Mouse (Mus musculus): ENCODE measurements around the gene Tmed1. TPM values are rescaled to one million over a fixed set of nuclear protein-coding genes. Genes with fewer than 3 reads are reported as not detected.
"Not testable (repeated sequence)": the region's sequence is repeated elsewhere in the genome, so short reads cannot be mapped to it uniquely, and the experiment has no call there.

The Tmed1 gene
- 10 to 100 TPM; 12.9 to 13.7 TPM for total RNA-seq (2021)
- long read RNA-seq, experiment 1, transcript Tmed1-201 (4 exons, 1,378 nt), result major isoform, 23 of 32 reads
- long read RNA-seq, experiment 1, transcript Tmed1-203 (3 exons, 1,454 nt), result minor isoform, 7 of 32 reads
- long read RNA-seq, experiment 1, partial matches to known transcripts, result 1 of 32 reads
- long read RNA-seq, experiment 1, other reads (novel, unspliced or antisense), result 0 of 32 reads
- long read RNA-seq, experiment 2, transcript Tmed1-201 (4 exons, 1,378 nt), result major isoform, 21 of 23 reads
- long read RNA-seq, experiment 2, partial matches to known transcripts, result 0 of 23 reads
- long read RNA-seq, experiment 2, other reads (novel, unspliced or antisense), result 1 of 23 reads

DNA sequence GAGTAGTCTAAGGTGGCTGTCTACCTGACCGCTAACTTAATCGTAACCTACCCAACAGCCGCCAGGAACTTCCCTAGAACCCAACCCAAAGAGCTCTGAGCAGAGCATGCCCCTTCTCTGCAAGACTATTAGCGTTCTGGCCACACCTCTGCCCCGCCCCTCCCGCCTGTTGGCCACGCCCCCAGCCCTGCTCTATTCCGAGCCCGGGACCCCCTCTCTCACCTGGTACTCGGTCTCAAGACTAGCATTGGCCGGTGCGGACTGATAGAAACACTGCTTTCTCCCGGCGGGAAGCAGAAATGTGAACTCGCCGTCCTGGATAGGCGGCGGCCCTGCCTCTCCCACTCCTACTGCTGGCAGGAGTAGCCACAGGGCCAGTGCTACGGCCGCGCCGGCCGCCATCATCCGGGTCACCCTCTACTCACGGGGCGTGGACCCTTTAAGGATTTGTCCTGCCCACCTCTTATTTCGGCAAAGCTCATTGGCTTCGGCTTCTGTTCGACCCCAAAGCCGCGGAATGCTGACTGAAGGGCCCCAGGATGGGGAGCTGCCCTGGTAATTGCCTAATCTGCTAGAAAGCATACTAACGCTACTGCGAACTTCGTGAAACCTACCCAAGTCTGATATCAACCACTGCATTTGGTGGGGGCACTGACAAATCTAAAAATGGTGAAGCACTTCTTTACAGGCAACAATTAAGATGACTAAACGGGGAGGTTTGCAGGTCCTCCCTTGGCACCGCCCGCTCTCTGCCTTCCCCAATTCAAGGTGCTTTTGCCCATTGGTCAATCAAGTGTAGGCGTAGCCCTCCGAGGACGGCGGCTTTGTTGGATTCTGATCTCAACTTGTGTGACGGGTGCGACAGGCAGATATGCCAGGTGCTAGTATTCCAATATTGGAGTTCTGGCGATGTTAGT, at the start of gene Tmed1:
Gene Tmed1, minus strand, starts transcription at position 481 of the 917 bp plus-strand sequence.
- DNase-seq (ENCODE audit: low spot score in 2 of 2), result peak; percentile 88 to 93

DNA sequence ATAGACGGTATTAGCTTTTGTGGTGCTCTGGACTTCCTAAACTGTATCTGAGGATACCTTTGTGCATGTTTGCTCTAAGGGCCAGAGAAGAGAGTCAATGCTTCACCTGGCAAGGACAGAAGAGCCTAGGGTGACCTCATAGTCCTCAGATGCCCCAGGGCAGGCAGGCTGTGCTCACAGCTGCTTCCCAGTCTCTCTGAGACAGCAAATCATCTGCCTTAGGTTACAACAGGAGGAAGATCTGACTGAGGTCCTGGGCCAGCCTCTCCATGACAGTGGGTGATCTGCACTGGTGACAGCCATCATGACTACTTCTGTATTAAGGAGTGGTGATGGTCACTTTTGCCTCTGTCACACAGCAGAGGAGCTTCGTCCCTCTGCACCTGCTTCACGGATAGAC, 49.1 kb upstream of the Tmed1 start:
- no peak for DNase-seq (ENCODE audit: low spot score in 2 of 2)

DNA sequence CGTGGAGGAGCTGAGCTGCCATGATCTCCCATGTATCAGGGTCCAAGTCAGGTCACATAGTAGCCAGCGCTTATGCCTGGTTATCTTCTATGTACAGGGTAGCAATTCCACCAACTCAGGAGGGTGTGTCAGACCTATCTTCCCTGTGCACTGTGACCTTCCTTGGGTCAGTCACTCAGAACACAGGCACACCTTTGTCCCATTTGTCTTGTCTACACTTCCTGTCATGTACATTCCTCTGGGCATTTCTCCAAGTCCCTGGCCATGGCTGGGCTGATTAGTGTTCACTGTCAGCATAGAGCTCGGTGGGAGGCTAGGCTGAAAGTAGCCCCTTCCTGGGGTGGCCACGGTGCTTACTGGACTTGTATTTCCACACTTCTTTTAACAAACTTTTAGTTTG, 48.3 kb upstream of the Tmed1 start:
- DNase-seq (ENCODE audit: low spot score in 2 of 2), result no peak

DNA sequence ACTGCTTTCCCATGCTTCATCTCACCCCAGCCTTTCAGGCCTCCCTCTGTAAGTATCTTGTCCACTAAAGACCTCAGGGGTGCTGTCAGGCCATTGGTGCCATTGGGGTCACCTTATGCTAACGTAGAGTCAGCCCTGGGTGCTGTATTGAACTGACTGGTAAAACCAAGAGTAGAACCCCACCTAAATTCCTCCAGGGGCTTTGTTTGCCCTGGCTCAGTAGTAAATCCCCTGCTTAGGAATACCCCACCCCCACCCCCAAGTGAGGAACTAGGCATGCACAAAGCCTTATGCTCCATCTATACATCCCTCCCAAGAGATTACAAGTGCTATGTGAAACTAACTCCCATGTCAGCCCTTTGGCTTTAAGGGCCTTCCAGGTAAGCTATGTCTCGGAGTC, 47.5 kb upstream of the Tmed1 start:
- DNase-seq (ENCODE audit: low spot score in 2 of 2), result no peak

DNA sequence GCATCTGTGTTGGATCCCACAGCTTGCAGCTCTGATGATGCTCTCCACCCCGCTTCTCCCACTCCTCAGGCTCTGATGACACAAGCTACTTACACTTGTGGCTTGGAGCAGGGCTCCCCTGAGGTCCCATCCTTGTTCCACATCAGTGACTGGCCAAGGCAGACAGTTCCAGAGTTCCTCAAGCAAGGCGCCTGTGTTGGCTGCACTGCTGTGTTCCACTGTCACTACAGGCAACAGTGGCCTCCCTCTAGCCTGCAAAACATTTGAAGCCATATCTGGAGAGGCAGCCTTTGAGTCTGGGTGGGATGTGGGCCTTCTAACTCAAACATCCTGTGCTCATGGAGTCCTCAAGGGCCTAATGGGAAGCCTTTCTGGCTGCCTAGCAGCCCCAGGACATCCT, 46.9 kb upstream of the Tmed1 start:
- DNase-seq (ENCODE audit: low spot score in 2 of 2), result no peak

DNA sequence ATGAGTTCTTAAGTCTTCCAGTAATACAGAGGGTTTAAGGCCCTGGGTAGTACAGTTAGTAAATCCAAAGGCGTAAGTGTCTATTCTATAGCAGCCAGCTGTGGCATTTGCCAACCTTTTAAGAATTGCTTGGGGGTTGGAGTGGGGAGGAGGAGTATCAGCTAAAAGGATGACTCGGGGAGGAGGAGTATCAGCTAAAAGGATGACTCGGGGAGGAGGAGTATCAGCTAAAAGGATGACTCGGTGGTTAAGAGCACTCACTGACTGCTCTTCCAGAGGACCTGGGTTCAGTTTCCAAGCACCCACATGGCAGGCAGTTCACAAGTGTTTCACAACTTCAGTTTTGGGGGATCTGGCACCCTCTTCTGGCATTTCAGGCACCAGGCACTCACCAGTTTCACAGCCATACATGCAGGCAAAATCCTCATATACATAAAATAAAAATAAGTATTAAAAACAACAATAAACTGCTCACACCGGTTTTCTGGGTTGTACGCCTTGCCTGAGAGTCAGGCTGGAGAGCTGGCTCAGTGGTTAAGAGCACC, 45.2 kb upstream of the Tmed1 start:
- DNase-seq (ENCODE audit: low spot score in 2 of 2), result no peak

DNA sequence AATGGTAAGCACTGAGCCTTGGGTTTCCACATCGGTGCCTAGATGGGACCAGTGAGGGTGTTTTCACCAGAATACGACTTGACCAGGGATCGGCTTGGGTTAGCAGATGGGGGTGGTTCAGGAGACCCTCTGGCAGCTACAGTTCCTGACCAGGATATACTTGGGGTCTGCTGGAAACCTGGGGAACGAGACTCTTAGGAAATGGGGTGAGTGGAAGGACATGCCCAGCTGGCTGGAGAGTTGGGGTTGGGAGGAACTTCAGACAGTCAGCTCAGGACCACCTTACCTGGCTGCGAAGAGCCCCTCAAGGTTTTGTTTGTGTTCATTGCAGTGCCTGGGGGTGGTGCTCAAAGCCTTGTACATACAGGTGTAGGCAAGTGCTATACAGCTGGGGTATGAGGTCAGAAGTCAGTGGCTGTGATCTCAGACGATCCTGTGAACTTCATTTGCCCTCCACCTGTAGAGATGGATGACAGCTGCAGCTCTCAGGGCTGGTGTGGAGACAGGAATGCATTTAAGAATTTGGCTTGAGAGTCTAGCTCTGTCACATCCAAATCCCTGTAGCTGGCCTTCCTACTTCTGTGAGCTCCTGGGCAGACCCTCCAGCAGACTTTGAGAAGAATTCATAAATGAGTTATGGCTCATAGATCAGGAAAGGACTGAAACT, 43.7 kb upstream of the Tmed1 start:
- no peak for DNase-seq (ENCODE audit: low spot score in 2 of 2)

DNA sequence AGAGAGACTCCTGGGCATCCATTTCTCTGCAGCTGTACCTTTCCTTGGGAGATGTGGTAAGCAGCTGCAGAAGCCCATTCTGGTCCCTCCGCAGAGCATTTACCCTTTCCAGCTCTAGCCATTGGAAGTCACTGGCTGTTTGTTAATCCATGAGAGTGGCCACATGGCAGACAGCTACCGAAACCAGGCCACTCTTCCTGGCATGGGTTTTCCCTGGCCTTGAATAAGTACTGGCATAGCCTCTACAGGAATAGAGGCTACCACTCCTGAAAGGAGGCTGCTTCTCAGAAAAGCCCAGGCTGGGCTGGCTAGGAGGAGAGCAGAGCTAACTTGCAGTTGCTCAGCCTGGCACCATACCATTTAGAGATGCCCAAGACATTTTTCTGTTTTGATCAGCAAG, 41.0 kb upstream of the Tmed1 start:
- DNase-seq (ENCODE audit: low spot score in 2 of 2), result no peak

DNA sequence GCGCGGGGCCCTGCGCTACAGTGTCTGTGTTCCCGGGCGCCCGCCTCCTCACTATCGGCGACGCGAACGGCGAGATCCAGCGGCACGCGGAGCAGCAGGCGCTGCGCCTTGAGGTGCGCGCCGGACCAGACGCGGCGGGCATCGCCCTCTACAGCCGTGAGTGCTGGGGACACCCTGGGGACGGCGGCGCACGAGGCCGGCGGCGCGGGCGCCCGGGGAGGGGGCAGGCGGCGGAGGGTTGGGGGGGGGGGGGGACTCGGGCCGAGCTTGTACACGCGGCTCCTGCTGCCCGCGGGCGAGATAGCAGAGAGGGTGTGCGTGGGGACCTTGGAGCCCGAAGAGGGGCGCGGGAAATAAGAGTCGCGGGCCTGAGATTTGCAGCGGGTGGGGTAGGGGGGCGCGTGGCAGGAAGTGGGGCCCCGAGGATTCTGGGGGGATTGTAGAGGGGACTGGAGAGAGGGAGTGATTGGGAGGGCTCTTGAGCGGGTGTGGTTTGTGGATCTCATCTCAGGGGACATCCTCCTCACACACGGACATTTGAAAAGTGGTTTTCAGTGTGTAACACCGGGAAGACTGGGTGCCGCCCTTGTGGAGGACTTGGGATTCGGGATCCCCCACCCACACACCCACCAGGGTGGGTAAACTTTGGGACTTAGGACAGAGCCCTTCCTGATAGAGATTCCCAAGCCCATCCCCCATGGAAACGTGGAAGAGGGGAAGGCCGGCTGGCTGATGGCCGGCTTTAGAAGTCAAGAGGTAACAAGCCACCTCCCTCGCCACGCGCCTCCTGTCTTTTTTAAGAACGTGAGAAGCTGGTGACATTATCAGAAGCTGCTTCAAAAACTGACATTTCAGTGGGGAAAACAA, 37.3 kb upstream of the Tmed1 start:
- DNase-seq (ENCODE audit: low spot score in 2 of 2), result peak; percentile 57 to 66

DNA sequence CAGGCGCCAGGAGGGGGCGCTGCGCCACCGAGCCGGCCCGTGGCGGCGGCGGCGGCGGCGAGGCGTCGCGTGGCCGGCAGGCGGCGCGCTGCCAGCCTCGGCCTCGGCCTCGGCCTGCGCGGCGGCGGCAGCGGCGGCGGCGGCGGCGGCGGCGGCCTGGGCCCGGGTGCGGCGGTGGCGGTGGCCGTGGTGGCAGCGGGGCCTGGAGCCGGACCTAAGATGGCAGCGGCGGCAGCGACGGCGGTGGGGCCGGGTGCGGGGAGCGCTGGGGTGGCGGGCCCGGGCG, 36.7 kb upstream of the Tmed1 start, which contains the start of gene Carm1:
Gene Carm1, plus strand, starts transcription at position 106 of the 286 bp plus-strand sequence.
- DNase-seq (ENCODE audit: low spot score in 2 of 2), result no peak

DNA sequence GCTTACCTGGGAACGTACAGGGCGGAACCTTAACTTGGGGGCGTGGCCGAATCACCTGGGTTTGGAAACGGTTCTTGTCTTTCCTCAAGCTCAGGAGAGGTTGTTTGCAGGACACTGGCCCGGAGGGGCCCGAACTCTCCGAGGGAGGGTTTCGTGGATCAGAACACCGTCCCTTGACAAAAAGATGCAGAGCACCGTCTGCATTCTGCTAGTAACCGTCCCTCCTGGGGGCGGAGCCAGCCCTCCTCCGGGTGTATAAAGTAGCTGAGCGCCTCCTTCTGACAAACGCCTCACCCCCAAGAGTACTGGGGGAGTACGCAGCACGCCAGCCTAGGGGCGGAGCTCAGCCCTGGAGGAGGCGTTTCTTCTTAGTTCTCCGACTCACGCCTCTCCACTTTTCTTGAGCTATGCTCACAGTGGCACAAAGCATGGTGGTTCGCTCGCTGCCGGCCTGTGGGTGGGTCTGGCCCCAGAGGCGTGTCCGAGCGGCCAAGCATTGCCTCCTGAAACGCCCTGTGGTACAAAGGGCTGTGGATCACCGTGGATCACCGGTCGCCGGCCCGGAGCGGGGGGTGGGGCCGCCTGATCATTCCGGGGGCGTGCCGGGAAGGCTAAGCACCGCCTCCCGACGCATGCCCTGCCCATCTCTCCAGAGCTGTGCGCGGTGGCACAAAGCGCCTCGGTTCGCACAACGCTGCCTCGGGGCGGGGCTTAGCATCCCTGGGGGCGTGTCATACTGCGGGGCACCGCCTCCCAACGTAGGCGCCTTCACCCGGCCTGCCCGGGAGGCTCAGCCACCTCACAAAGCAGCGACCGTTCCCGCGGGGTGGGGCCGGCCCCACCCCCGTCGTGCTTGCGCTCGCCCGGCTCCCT, 36.1 kb upstream of the Tmed1 start:
- DNase-seq (ENCODE audit: low spot score in 2 of 2), result peak; percentile 99

DNA sequence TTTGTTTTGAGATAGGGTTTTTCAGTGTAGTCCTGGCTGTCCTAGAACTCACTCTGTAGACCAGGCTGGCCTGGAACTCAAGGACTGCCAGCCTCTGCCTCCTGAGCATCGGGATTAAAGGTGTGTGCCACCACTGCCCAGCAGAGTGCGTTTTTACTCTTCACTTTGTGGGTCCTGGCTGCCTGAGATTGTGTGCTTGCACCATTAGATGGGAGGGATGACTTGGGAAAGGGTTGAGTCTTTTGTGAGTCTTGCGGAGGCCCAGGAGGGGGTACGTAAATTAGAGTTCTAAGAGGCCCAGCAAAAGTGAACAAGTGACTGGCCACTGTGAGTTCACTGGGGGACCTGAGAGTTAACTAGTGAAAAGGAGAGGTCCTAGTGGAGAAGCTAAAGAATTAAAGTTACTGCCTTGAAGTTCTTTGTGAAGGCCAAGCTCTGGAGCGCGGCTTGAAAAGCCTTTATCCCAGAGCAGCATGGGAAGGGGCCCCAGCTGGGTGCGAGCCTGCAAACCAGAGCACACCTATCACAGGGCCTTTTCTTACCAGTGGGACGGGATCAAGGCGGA, 35.4 kb upstream of the Tmed1 start:
- no peak for DNase-seq (ENCODE audit: low spot score in 2 of 2)

DNA sequence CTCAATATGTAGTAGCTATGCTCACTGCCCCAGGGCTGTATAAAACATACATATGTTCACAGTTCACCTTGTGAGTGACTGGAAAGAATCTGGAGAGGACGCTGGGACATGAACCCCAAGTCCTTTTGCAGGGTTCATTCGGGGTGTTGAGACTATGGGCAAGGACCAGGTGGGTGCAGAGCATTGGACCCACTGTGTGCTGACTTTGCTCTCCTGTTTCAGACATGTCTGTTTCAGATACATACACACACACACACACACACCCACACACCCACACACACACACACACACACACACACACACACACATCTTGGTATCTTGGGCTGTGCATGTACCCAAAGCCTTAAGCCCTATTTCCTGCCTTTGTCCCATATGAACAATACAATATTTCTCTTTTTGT, 31.9 kb upstream of the Tmed1 start:
- DNase-seq (ENCODE audit: low spot score in 2 of 2), result not testable (repeated sequence)

DNA sequence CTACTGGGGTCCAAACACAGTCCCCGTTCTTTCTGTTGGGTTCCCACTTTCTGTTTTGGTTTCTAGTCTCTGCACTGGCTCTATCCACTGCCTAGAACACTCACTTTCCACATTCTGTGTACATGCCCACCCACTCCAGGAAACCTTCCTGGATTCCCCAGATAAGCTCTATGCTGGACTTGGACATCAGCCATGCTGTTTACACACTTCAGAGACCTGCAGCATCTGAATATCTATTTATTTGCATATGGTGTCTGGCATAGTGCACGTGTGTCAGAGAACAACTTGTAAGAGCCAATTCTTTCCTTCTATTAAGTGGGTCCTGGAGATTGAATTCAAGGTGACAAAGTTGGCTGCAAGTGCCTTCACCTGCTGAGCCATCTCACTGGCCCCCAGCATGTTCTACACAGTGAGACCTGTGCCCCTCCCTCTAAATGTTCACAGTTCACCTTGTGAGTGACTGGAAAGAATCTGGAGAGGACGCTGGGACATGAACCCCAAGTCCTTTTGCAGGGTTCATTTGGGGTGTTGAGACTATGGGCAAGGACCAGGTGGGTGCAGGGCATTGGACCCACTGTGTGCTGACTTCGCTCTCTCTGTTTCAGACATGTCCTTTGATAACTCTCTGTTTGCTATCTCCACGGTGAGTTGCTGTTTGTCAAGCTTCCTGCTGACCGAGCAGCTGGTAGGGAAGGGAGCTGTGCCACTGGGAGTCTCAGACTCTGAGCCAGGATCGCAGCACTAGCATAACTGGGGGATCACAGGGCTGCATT, 30.1 kb upstream of the Tmed1 start:
- no peak for DNase-seq (ENCODE audit: low spot score in 2 of 2)

DNA sequence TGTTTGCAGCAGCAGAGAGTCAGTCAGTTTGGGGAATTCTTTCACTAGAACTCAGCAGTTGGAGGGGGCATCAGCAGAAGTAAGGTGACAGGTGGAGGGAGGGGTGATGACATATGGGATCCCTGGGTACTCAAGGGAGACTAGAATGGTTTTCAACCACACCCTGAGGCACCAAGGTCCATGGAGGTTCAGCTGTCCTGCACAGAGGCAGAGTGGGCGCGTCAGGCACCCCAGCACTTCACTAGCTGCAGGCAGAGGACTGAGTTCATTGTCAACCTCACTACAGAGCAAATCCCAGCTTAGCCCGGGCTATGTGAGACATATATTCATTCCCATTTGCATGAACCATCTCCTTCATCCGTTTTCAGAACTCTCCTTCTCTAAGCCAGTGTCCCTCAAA, 27.0 kb upstream of the Tmed1 start:
- no peak for DNase-seq (ENCODE audit: low spot score in 2 of 2)

DNA sequence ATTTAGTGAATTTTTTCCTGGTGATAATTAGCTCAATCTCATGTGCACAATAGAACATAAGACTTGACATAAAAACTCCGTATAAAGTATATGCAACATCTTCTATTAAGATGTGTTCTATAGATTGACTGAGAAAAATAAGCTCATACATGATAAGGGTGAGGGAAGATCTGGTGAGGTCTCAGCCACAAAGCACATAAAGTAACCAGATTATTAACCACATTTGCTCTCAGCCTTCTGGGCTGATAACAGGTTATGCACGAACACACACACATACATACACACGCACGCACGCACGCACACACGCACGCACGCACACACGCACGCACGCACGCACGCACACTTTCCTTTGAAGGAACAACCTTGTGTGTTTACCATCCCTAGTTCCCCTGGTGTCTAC, 26.4 kb upstream of the Tmed1 start:
- no peak for DNase-seq (ENCODE audit: low spot score in 2 of 2)

DNA sequence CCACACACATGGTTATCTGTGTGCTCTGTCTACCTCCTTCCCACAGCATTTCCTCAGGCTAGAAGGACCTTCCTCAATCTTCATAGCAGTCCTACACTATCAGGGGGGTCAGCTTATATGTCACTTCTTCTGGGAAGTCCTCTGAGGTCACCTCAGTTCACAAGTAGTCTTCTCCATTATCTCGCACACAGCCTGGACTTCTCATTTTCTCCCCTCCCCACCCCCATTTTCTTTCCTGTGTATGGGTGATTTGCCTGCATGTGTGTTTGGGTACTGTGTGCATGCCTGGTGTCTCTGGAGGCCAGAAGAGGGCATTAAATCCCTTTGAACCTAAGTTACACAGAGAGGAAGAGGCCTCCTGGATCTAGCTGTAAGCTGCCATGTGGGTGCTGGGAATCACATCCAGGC, 17.9 kb upstream of the Tmed1 start:
- no peak for DNase-seq (ENCODE audit: low spot score in 2 of 2)

DNA sequence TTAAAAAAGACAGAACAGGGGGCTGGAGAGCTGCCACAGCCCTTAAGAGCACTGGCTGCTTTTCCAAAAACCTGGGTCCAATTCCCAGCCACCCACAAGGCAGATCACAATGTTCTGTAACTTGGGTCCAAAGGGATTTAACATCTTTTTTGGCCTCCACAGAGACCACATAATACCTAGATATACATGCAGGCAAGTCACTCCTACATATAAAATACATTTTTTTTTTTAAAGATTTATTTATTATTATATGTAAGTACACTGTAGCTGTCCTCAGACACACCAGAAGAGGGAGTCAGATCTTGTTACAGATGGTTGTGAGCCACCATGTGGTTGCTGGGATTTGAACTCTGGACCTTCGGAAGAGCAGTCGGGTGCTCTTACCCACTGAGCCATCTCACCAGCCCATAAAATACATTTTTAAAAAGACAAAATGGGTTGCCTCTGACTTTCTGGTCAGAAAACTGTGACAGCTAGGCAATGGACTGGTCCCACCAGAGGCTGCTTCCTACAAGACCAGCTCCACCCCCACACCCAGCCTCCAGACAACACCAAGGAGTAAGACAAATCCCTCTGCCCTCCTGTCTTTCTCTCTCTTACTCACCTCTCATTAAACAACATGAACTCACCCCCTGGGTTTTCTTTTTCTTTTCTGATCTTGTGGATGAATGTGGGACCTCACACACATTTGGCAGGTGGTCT, 17.2 kb upstream of the Tmed1 start:
- DNase-seq (ENCODE audit: low spot score in 2 of 2), result no peak
